Mouse (Mus musculus) embryonic facial prominence, embryonic 10.5 days (tissue): ENCODE data around the gene Gtf2a1l. TPM values are rescaled to one million over a fixed set of nuclear protein-coding genes. Genes with fewer than 3 reads are reported as not detected.
A peak's percentile ranks its signal among the peaks of the same experiment; 100 is the strongest.

Source experiments
- DNase-seq: peaks from one replicate; pipeline ENCODE4 v3.0.0-alpha.2; 2017; ENCODE audit warnings: low spot score
- H3K27ac ChIP-seq: fragments of 300-500 bp; sonication (generic); replicated peaks from 2 replicates; pipeline ENCODE4 v1.5.1; 2016; ENCODE audit warnings: mild to moderate bottlenecking
- H3K27me3 ChIP-seq: fragments of 300-500 bp; sonication (generic); replicated peaks from 2 replicates; pipeline ENCODE4 v1.6.1; 2016; ENCODE audit warnings: low read depth, mild to moderate bottlenecking; ENCODE audit not compliant: poor library complexity, severe bottlenecking
- H3K36me3 ChIP-seq: fragments of 300-500 bp; sonication (generic); replicated peaks from 2 replicates; pipeline ENCODE4 v1.6.1; 2016; ENCODE audit warnings: mild to moderate bottlenecking, moderate library complexity
- H3K4me1 ChIP-seq: fragments of 300-500 bp; sonication (generic); 2 replicates; pipeline ENCODE4 v1.6.1; 2016
- H3K4me3 ChIP-seq: fragments of 300-500 bp; sonication (generic); 2 replicates; pipeline ENCODE4 v1.5.1; 2016; ENCODE audit warnings: mild to moderate bottlenecking, moderate library complexity
- H3K9me3 ChIP-seq: fragments of 300-500 bp; sonication (generic); 2 replicates; pipeline ENCODE4 v1.6.1; 2016; ENCODE audit warnings: mild to moderate bottlenecking
- WGBS: fragments of 180-500 bp; shearing (Covaris S2); methylation state at CpG from one replicate; pipeline ENCODE4 v1.1.7; 2016; 5-methylcytosine and 5-hydroxymethylcytosine counted together
- polyA plus RNA-seq: library from polyadenylated mRNA; unstranded; fragments of >200 nt; fragmentation: Nextera tagmentation; extraction: Ambion mirVana; gene quantifications from 2 replicates; pipeline ENCODE4 v1.2.1, GENCODE M21; 2016

The Gtf2a1l gene
- polyA plus RNA-seq, 1 experiment from 2014 or later, result 0.17 TPM

DNA sequence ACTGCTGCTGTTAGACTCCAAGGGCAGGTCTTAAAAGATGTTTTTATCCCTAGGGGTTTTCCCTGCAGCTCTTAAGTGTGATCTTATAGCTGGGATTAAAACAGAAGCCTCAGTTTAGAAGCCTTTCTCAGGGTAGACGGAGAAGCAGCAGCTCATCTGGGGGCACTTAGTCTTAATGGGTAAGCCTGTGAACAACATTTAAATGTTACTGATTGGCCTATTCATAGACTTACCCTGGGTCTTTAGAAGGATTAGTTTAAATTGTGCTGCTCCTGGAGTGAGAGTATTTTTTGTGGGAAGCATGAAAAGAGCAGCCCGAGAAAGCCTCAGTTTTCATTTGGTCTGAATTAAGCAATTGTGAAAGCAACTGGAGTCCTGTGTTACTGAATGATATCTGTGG lies 1.5 kb downstream of the Gtf2a1l start:
- H3K36me3 ChIP-seq, result no peaks in the 10 kb centered on the region
- peaks cover 29% of the 10 kb centered on the region for H3K27me3 ChIP-seq
- H3K4me1 ChIP-seq, result peaks cover 20% of the 10 kb centered on the region
- peak overlapping the region; percentile 0; the same call in 1 of the 2 replicates for H3K27ac ChIP-seq
- 14% methylated on average over 2 of the region's 2 CpGs for WGBS
- DNase-seq, result no peak
- no peak overlapping the region for H3K4me3 ChIP-seq
- no peaks in the 10 kb centered on the region for H3K9me3 ChIP-seq

GRCm38 (mm10) chr17:88670800-88671199 lies 2.3 kb downstream of the Gtf2a1l start:
- Histone ChIP-seq H3K4me3 (no peak overlapping the region), H3K27me3 (peaks cover 28% of the 10 kb centered on the region), H3K4me1 (peaks cover 20% of the 10 kb centered on the region), H3K27ac (no peak overlapping the region; the same call in 1 of the 2 replicates), H3K36me3 (no peaks in the 10 kb centered on the region), H3K9me3 (no peaks in the 10 kb centered on the region)
- 36% methylated on average over 4 of the region's 4 CpGs for WGBS
- DNase-seq, result peak; percentile 16

GRCm38 (mm10) chr17:88675310-88676309 lies 7.2 kb downstream of the Gtf2a1l start:
- Histone ChIP-seq H3K27ac (no peak overlapping the region), H3K27me3 (peaks cover 8% of the 10 kb centered on the region; the same call in 1 of the 2 replicates), H3K9me3 (no peaks in the 10 kb centered on the region), H3K4me3 (no peak overlapping the region), H3K4me1 (peaks cover 6% of the 10 kb centered on the region), H3K36me3 (no peaks in the 10 kb centered on the region)
- DNase-seq, result no peak
- 91% methylated on average over 23 of the region's 23 CpGs for WGBS

DNA sequence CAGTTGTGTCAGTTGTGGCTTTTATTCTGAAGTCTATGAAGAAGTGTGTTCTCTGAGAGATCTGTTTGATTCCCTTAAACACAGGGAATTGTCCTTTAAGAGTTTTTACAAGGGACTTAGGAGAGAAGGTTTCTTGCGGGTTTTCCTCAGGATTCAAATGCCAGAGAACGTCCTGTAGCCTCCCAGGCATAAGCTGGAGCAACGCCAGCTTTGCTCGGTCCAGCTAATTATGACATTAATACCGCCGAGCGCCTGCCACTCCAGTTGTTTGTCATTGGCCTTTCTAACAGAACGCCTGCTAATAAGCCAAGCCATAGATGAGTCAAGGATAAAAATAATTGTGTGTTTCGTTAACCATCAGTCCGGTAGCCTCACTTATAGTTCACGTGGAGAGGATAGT lies 19.8 kb downstream of the Gtf2a1l start:
- DNase-seq, result no peak
- H3K27me3 ChIP-seq, result no peaks in the 10 kb centered on the region
- H3K27ac ChIP-seq, result no peak overlapping the region
- H3K36me3 ChIP-seq, result no peaks in the 10 kb centered on the region
- no peak overlapping the region for H3K4me3 ChIP-seq
- 81% methylated on average over 11 of the region's 11 CpGs for WGBS
- no peaks in the 10 kb centered on the region for H3K9me3 ChIP-seq
- no peaks in the 10 kb centered on the region for H3K4me1 ChIP-seq

GRCm38 (mm10) chr17:88696656-88697333 lies 28.3 kb downstream of the Gtf2a1l start:
- H3K27ac ChIP-seq, result no peak overlapping the region
- DNase-seq, result no peak
- 0 out of 2 replicates have a peak, but pooled peaks cover 3% of the 10 kb centered on the region for H3K9me3 ChIP-seq
- no peak overlapping the region for H3K4me3 ChIP-seq
- H3K4me1 ChIP-seq, result peaks cover 12% of the 10 kb centered on the region; the same call in 1 of the 2 replicates
- 59% methylated on average over 9 of the region's 9 CpGs for WGBS
- no peaks in the 10 kb centered on the region for H3K36me3 ChIP-seq
- no peaks in the 10 kb centered on the region for H3K27me3 ChIP-seq

- no peak for DNase-seq
- Histone ChIP-seq H3K36me3 (no peaks in the 10 kb centered on the region), H3K27ac (no peak overlapping the region), H3K9me3 (0 out of 2 replicates have a peak, but pooled peaks cover 3% of the 10 kb centered on the region), H3K27me3 (no peaks in the 10 kb centered on the region), H3K4me3 (no peak overlapping the region), H3K4me1 (peaks cover 8% of the 10 kb centered on the region; the same call in 1 of the 2 replicates)
Measured at GRCm38 (mm10) chr17:88700901-88701300, 32.4 kb downstream of the Gtf2a1l start.

- no peak for DNase-seq
- H3K9me3 ChIP-seq, result 0 out of 2 replicates have a peak, but pooled peaks cover 3% of the 10 kb centered on the region
- 57% methylated on average over 6 of the region's 6 CpGs for WGBS
Measured at GRCm38 (mm10) chr17:88702345-88702744, 33.9 kb downstream of the Gtf2a1l start.

DNA sequence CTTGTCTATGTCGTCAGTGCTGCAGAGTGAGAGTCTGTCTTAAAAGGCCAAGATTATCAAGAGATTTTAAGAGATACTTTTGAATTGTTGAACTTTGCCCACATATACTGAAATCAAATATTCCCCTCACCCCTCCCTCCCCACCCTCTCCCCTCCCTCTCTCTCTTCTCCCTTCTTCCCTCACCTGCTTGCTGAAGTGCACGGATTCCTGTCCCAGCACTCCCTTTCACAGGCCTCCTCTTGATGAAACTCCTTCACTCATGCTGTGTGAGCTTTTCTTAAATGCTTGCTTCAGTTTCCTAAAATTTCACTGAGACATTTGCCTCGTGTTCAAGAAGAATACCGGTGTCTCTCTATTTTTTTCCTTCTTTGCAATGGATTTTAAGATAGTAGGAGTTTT lies 34.7 kb downstream of the Gtf2a1l start:
- Histone ChIP-seq H3K36me3 (no peaks in the 10 kb centered on the region), H3K27ac (no peak overlapping the region), H3K9me3 (0 out of 2 replicates have a peak, but pooled peaks cover 3% of the 10 kb centered on the region), H3K4me3 (no peak overlapping the region), H3K27me3 (no peaks in the 10 kb centered on the region), H3K4me1 (peaks cover 8% of the 10 kb centered on the region; the same call in 1 of the 2 replicates)
- DNase-seq, result no peak
- 41% methylated on average over 4 of the region's 4 CpGs for WGBS

More at GRCm38 (mm10) chr17:88702345-88702744, 33.9 kb downstream of the Gtf2a1l start:
- Histone ChIP-seq H3K36me3 (no peaks in the 10 kb centered on the region), H3K27me3 (no peaks in the 10 kb centered on the region), H3K4me1 (peaks cover 8% of the 10 kb centered on the region; the same call in 1 of the 2 replicates), H3K27ac (no peak overlapping the region), H3K4me3 (no peak overlapping the region)

- peaks cover 8% of the 10 kb centered on the region; the same call in 1 of the 2 replicates for H3K4me1 ChIP-seq
- WGBS, result 30% methylated on average over 8 of the region's 8 CpGs
- H3K27me3 ChIP-seq, result no peaks in the 10 kb centered on the region
- no peak overlapping the region for H3K4me3 ChIP-seq
- DNase-seq, result no peak
- H3K27ac ChIP-seq, result no peak overlapping the region; the same call in 1 of the 2 replicates
- H3K36me3 ChIP-seq, result no peaks in the 10 kb centered on the region
- no peaks in the 10 kb centered on the region for H3K9me3 ChIP-seq
Measured at GRCm38 (mm10) chr17:88706231-88706649, 37.8 kb downstream of the Gtf2a1l start.

GRCm38 (mm10) chr17:88749646-88750045 lies 81.2 kb downstream of the Gtf2a1l start:
- H3K4me3 ChIP-seq, result no peak overlapping the region

GRCm38 (mm10) chr17:88752827-88753471 lies 84.5 kb downstream of the Gtf2a1l start:
- Histone ChIP-seq H3K27ac (no peak overlapping the region), H3K36me3 (no peaks in the 10 kb centered on the region), H3K27me3 (peaks cover 33% of the 10 kb centered on the region), H3K4me3 (0 out of 2 replicates have a peak overlapping the region, but pooled peaks have one; percentile 2), H3K9me3 (no peaks in the 10 kb centered on the region), H3K4me1 (peaks cover 20% of the 10 kb centered on the region)
- DNase-seq, result peak; percentile 58
- 10% methylated on average over 17 of the region's 17 CpGs for WGBS

More at GRCm38 (mm10) chr17:88749646-88750045, 81.2 kb downstream of the Gtf2a1l start:
- Histone ChIP-seq H3K27ac (no peak overlapping the region), H3K27me3 (peaks cover 12% of the 10 kb centered on the region), H3K4me1 (peaks cover 11% of the 10 kb centered on the region), H3K36me3 (no peaks in the 10 kb centered on the region), H3K9me3 (no peaks in the 10 kb centered on the region)
- DNase-seq, result no peak
- WGBS, result 83% methylated on average over 8 of the region's 8 CpGs

DNA sequence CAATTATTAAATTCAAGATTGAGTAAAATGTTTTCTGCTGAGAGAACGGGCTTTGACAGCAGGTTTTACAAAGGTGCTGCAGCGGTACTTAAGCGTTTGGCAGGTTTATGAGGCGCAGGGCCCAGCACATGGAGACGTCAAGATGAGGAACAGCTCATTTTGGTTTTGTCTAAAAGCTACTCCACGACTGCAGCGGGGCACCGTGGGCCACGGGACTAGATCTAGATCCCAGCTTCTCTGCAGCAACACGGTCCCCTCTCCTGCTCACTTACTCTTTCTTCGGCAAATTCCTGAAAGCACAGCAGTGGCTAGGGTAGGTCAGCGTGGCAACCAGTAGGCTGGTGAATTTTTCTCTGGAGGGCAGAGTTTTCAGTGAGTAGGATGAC lies 85.0 kb downstream of the Gtf2a1l start:
- peaks cover 22% of the 10 kb centered on the region for H3K4me1 ChIP-seq
- H3K4me3 ChIP-seq, result 0 out of 2 replicates have a peak overlapping the region, but pooled peaks have one; percentile 2
- 64% methylated on average over 12 of the region's 12 CpGs for WGBS
- no peak for DNase-seq
- H3K27ac ChIP-seq, result no peak overlapping the region
- H3K27me3 ChIP-seq, result peaks cover 36% of the 10 kb centered on the region
- H3K36me3 ChIP-seq, result no peaks in the 10 kb centered on the region
- H3K9me3 ChIP-seq, result no peaks in the 10 kb centered on the region
